Mouse (Mus musculus) left cerebral cortex, postnatal 14 days (tissue): ENCODE results near the gene Marveld2. TPM values are rescaled to one million over a fixed set of nuclear protein-coding genes. Genes with fewer than 3 reads are reported as not detected.

ENCODE experiments used
- DNase-seq, 2 experiments: peaks; one replicate each; pipeline ENCODE4 v3.0.0; 2021 to 2022; ENCODE audit warnings: low spot score in 2 of 2, mixed read lengths in 1 of 2
- intact Hi-C: fragments of 180-260 bp; cut with DNase I; formaldehyde crosslinking; loops from one replicate; pipeline ENCODE4 v1.15.1; 2025
- total RNA-seq, 2 experiments: library from RNA; stranded (reverse); gene quantifications; 2 replicates each; pipeline ENCODE4 v1.2.3; 2021

Gene Marveld2
- total RNA-seq, 2 experiments from 2014 or later = 1.2 to 1.8 TPM

DNA sequence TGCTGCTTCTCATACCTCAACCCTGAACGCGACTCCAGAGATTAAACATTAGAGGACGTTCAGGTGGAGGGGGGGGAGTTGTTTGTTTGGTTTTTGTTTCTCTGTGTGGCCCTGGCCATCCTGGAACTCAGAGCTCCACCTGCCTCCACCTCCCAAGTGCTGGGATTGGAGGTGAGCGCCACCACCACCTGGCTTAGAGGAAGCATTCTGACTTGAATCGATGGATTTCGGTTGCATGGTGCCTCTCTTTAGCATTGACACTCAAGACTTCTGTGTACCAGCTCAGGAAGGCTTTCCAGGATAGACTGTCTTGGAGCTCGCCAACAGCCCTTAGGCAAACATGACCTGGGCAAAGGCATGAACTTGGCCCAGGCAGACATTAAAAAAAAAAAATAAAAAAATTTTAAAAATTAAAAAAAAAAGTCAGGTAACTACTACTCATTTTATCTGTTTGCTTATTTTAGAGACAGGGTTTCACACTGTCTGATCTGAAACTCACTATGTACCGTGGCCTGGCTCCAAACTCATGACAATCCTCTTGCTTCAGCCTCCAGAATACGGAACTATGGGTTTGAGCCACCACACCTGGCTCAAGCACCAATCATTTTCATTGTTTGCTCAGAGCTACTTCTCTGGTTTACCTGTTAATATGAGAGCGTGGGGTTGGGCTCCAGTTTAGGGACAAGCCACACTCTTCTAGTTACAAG, 13.6 kb downstream of the Marveld2 start:
- intact Hi-C loops = no loop called here
- DNase-seq = no peak

DNA sequence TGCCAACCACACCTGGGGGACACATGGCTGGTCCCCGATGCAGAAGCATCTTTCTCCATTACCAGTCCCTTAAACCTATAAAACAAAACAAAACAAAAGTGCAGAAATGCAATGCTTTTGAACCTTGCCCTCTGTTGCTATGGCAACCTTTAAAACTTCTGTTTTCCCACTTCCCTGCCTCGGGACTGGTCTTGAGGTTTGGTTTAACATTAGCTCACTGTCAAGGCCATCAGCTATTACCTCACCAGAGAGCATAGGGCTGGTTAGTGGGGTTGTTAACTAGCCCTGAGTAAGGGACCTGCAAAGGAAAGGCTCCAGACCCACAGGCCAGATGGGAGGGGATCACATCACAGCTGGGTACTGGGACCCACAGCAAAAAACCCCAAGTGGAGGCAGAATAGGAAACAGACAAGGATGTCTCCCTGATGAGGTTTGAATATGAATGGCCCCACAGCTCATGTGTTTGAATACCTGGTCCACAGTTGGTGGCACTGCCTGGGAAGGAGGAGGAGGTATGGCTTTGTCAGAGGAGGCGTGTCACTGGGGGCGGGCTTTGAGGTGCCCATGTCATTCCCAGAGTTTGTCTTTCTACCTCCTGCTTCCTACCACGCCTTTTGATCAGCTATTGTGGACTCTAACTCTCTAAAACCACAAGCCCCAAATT, 14.4 kb downstream of the Marveld2 start:
- intact Hi-C loops = no loop called here
- DNase-seq = no peak

- DNase-seq = no peak
- intact Hi-C loops = no loop called here
These were observed 15.7 kb downstream of the Marveld2 start for GRCm38 (mm10) chr13:100601034-100601433.

DNA sequence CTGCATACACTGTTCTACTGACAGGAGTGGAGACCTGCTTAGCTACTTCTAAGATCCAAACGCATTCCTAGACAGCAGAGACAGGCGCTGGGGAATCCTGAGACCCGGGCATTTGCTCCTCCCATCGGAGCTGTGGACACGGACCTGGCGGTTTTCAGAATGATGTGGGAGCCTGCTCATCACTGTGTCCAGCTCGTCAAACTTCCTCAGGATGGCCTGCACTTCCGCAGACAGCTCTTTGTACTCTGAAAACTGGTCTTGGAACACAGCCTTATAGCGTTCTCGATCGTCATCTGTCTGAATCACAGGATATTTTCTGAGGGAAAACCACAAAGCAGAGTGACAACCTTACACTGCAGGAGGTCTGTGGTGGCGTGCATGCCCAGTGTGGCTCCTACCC, 16.5 kb downstream of the Marveld2 start:
- intact Hi-C loops = no loop called here
- DNase-seq = no peak

- DNase-seq = no peak
- intact Hi-C loops = no loop called here
These were observed 19.5 kb downstream of the Marveld2 start for GRCm38 (mm10) chr13:100597284-100597683.

GRCm38 (mm10) chr13:100595552-100595885, 21.3 kb downstream of the Marveld2 start:
- no peak for DNase-seq
- intact Hi-C loops = no loop called here

DNA sequence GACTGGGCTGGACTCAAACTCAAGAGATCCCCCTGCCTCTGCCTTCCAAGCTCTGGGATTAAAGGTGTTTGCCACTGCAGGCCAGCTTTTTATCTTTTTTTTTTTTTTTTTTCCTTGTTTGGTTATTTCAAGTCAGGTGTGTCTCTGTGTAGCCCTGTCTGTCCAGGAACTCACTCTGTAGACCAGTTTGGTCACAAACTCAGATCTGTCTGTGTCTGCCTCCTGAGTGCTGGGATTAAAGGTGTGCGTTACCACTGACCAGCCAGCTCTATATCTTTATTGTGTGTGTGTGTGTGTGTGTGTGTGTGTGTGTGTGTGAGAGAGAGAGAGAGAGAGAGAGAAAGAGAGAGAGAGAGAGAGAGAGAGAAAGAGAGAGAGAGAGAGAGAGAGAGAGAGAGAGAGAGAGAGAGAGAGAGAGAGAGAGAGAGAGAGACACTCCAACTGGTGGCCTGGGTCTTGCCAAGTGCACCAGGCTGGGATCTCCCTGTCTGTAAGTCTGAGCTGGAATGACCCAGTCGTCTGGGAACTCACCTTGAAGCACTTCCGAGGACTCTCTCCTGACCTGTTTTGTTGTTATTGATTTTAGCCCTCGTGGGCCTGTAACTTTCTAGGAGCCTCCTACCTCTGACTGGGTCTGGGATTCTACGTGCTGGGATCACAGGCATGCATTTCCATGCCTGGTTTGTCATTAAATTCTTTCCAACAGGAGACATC, 21.8 kb downstream of the Marveld2 start:
- DNase-seq = no peak

GRCm38 (mm10) chr13:100594041-100594792, 22.6 kb downstream of the Marveld2 start:
- peak; percentile 38 to 44 for DNase-seq
- intact Hi-C loops = no loop called here

More for the DNA sequence above, 21.8 kb downstream of the Marveld2 start:
- intact Hi-C loops = no loop called here

DNA sequence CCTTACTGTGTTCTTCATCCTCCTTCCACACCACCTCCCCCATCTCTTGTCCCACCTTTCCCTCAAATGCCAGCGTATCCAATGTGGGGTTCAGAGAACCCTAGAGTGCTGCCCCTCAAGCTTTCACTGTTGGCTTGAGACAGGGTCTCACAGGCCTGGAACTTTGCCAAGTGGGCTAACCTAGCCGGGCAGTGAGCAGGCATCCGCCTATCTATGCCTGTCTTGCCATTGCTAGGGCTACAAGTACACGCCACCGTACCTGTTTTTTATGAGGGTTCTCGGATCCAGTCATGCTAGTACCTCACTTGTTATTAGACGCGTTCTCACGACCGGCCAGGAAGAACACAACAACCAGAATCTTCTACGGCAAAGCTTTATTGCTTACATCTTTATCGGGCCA, 28.1 kb downstream of the Marveld2 start:
- DNase-seq = no peak
- intact Hi-C loops = no loop called here

DNA sequence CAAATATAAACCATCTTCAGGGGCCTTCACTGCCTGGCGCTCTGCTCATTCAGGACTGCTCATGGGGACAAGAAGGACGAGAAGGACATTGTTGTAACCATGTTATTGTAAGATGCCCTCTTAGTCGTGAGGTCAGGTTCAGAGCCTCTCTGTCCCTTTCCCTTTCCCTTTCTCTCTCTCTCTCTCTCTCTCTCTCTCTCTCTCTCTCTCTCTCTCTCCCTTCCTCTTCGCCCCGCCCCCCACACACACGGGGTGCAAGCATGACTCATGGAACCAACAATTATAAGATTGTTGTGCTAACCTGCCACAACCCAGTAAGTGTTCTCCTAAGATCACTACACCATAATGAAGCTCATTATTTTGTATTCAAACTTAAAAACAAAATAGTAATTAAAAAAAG, 34.6 kb downstream of the Marveld2 start:
- DNase-seq = no peak
- intact Hi-C loops = no loop called here

GRCm38 (mm10) chr13:100581701-100582100, 35.1 kb downstream of the Marveld2 start:
- intact Hi-C loops = no loop called here

DNA sequence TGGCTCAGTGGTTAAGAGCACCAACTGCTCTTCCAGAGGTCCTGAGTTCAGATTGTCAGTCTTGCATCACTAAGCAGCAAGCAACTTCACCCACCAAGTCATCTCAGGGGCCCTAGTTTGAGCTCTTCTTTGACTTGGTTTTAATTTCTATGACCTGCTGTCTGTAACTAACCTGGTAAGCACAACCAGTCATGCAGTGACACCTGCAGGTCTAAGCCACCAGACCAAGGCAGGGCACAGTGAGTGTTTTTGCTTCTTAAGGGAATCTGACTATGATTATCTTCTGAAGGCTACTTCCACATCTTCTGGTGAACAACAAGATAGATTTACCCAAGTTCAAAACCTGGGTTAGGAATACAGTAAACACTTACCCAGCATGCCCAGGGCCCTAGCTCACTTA, 36.8 kb downstream of the Marveld2 start:
- no peak for DNase-seq
- intact Hi-C loops = no loop called here

More at GRCm38 (mm10) chr13:100581701-100582100, 35.1 kb downstream of the Marveld2 start:
- DNase-seq = no peak

DNA sequence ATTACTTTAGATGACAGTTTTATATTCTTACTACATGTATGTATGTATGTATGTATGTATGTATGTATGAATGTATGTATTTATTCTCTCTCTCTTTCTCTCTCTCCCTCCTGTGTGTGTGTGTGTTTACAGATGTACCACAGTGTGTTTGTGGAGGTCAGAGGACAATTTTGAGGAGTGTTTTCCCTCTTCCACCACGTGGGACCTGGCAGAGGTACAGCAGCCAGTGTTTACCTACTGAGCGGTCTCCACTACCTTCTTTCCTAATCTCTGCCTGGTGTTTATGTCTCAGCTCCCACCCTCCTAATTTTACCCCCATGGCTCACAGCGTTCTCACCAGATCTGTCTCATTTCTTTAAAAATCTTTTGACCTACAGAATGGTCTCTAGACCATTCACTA, 37.6 kb downstream of the Marveld2 start:
- DNase-seq = no peak
- intact Hi-C loops = no loop called here

DNA sequence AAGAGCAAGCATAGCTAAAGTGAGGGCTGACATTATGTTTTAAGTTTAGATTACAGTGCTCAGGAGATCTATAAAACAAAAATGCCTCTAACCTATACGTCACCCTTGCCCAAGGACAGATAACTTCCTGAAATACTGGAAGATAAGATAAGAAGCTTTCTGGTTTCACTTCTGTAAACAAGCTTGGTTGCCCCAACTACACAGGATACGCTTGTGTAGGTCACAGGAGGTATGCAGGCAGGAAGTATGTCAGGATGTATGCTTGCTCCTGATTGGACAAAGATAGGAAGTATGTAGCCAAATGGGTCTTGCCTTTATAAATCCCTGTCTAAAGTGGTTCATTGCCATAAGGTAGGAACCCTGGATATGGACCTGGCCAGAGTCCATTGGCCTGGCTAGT, 40.8 kb downstream of the Marveld2 start:
- intact Hi-C loops = no loop called here
- DNase-seq = no peak

GRCm38 (mm10) chr13:100570713-100571112, 46.1 kb downstream of the Marveld2 start:
- intact Hi-C loops = no loop called here
- DNase-seq = no peak

- intact Hi-C loops = no loop called here
- no peak for DNase-seq
These were observed 48.4 kb downstream of the Marveld2 start for GRCm38 (mm10) chr13:100568359-100568758.

- intact Hi-C loops = no loop called here
- no peak for DNase-seq
These were observed 57.3 kb downstream of the Marveld2 start for GRCm38 (mm10) chr13:100559449-100559848.

DNA sequence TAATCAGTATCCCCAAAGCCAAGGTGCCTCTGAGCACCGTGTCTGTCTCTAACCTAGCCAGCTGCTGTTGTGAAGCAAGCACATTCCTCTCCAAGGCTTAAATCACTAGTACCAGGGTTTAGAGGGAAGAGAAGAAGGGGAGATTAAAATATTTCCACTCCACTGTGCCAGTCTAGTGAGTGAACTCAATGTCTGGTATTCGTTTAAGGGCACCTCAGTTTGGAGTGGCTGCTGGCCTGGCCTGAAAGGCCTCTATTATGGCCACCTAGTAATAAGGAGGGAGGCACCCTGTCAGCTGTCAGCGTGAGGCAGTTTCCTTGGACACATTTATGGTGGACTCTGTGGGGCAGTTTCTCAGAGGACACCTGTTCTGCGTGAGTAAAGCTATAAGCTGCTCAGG, 59.8 kb downstream of the Marveld2 start:
- intact Hi-C loops = no loop called here
- DNase-seq = no peak

- no peak for DNase-seq
- intact Hi-C loops = no loop called here
These were observed 63.7 kb downstream of the Marveld2 start for GRCm38 (mm10) chr13:100553042-100553437.
